Mouse (Mus musculus) liver, postnatal 0 days (tissue): ENCODE data around the gene Osbpl11. TPM values are rescaled to one million over a fixed set of nuclear protein-coding genes. Genes with fewer than 3 reads are reported as not detected.
"Not testable (repeated sequence)": the region's sequence is repeated elsewhere in the genome, so short reads cannot be mapped to it uniquely, and the experiment has no call there.

Experiments
- ATAC-seq: fragments of 200-750 bp; cut with Nextera tagmentation; 2 replicates; pipeline ENCODE4 v1.8.0; 2017; ENCODE audit warnings: mild to moderate bottlenecking, moderate library complexity
- DNase-seq: peaks from one replicate; pipeline ENCODE4 v3.0.0-alpha.2; 2016
- H3K27ac ChIP-seq: fragments of 300-500 bp; sonication (generic); 2 replicates; pipeline ENCODE4 v1.5.1; 2014; ENCODE audit warnings: antibody characterized with exemption, moderate library complexity, mild to moderate bottlenecking, low read depth
- H3K27me3 ChIP-seq: fragments of 300-500 bp; sonication (generic); 2 replicates; pipeline ENCODE4 v1.6.1; 2014; ENCODE audit warnings: low read length, control low read depth, mixed read lengths; ENCODE audit not compliant: insufficient read depth
- H3K36me3 ChIP-seq: fragments of 300-500 bp; sonication (generic); replicated peaks from 2 replicates; pipeline ENCODE4 v1.6.1; 2014; ENCODE audit warnings: mild to moderate bottlenecking, control low read depth, low read length, moderate library complexity, mixed read lengths; ENCODE audit not compliant: insufficient read depth
- H3K4me1 ChIP-seq: fragments of 300-500 bp; sonication (generic); 2 replicates; pipeline ENCODE4 v1.6.1; 2014; ENCODE audit warnings: antibody characterized with exemption, mild to moderate bottlenecking, control low read depth; ENCODE audit not compliant: insufficient read depth
- H3K4me2 ChIP-seq: fragments of 300-500 bp; sonication (generic); 2 replicates; pipeline ENCODE4 v1.6.1; 2014; ENCODE audit warnings: low read depth, mild to moderate bottlenecking, low read length, moderate library complexity, mixed read lengths
- H3K4me3 ChIP-seq: fragments of 300-500 bp; sonication (generic); 2 replicates; pipeline ENCODE4 v1.5.1; 2014; ENCODE audit warnings: low read depth, low read length
- H3K9ac ChIP-seq: fragments of 300-500 bp; sonication (generic); replicated peaks from 2 replicates; pipeline ENCODE4 v1.6.1; 2014; ENCODE audit warnings: mild to moderate bottlenecking, moderate library complexity
- H3K9me3 ChIP-seq: fragments of 300-500 bp; sonication (generic); 2 replicates; pipeline ENCODE4 v1.6.1; 2016; ENCODE audit warnings: mild to moderate bottlenecking, control low read depth, low read length, mixed read lengths
- CTCF ChIP-seq: sonication (generic); IDR thresholded peaks from 2 replicates; pipeline ENCODE4 v1.5.1; 2016; ENCODE audit warnings: antibody characterized with exemption, low read depth
- EP300 ChIP-seq: IDR thresholded peaks from 2 replicates; pipeline ENCODE4 v1.6.1; 2016; ENCODE audit warnings: antibody characterized with exemption, low read depth, mild to moderate bottlenecking
- WGBS: fragments of 180-500 bp; shearing (Covaris S2); extraction: QIAGEN DNeasy Blood & Tissue Kit; methylation state at CpG from one replicate; pipeline ENCODE4 v1.1.7; 2014; ENCODE audit not compliant: insufficient replicate concordance; 5-methylcytosine and 5-hydroxymethylcytosine counted together
- polyA plus RNA-seq: library from polyadenylated mRNA; unstranded; fragments of >200 nt; fragmentation: Nextera tagmentation; extraction: Ambion mirVana; gene quantifications from 2 replicates; pipeline ENCODE4 v1.2.1, GENCODE M21; 2015

Gene Osbpl11
- polyA plus RNA-seq, 1 experiment from 2014 or later = 6.2 TPM

GRCm38 (mm10) chr16:33174695-33175094, 10.2 kb upstream of the Osbpl11 start:
- Histone ChIP-seq H3K4me1 (peaks cover 8% of the 10 kb centered on the region), H3K9me3 (no peaks in the 10 kb centered on the region), H3K9ac (no peak overlapping the region), H3K27me3 (no peaks in the 10 kb centered on the region), H3K4me2 (no peak overlapping the region), H3K27ac (no peak overlapping the region), H3K36me3 (no peaks in the 10 kb centered on the region), H3K4me3 (no peak overlapping the region)
- TF ChIP-seq CTCF (no peak), EP300 (no peak)
- ATAC-seq = no peak
- DNase-seq = no peak

GRCm38 (mm10) chr16:33176831-33177230, 8.0 kb upstream of the Osbpl11 start:
- not testable (repeated sequence) for H3K4me2 ChIP-seq, H3K36me3 ChIP-seq, ATAC-seq, H3K27me3 ChIP-seq, DNase-seq, H3K4me1 ChIP-seq, H3K4me3 ChIP-seq, H3K9me3 ChIP-seq, H3K9ac ChIP-seq, H3K27ac ChIP-seq
- 78% methylated on average over 5 of the region's 5 CpGs for WGBS

- Histone ChIP-seq H3K27ac (no peak overlapping the region), H3K36me3 (no peaks in the 10 kb centered on the region), H3K4me3 (no peak overlapping the region), H3K4me1 (peaks cover 7% of the 10 kb centered on the region), H3K27me3 (no peaks in the 10 kb centered on the region), H3K9ac (no peak overlapping the region), H3K9me3 (no peaks in the 10 kb centered on the region), H3K4me2 (no peak overlapping the region)
- no peak for DNase-seq
- TF ChIP-seq CTCF = no peak
- 57% methylated on average over 4 of the region's 4 CpGs for WGBS
- ATAC-seq = no peak
Observed at GRCm38 (mm10) chr16:33177722-33178121, 7.1 kb upstream of the Osbpl11 start.

GRCm38 (mm10) chr16:33178278-33179074, 6.4 kb upstream of the Osbpl11 start:
- Histone ChIP-seq H3K27ac (peak overlapping the region; percentile 48; the same call in 1 of the 2 replicates), H3K4me2 (peak overlapping the region; percentile 38; the same call in 1 of the 2 replicates), H3K9me3 (no peaks in the 10 kb centered on the region), H3K4me3 (no peak overlapping the region), H3K36me3 (no peaks in the 10 kb centered on the region), H3K9ac (0 out of 2 replicates have a peak overlapping the region, but pooled peaks have one; percentile 11), H3K27me3 (no peaks in the 10 kb centered on the region), H3K4me1 (peaks cover 7% of the 10 kb centered on the region)
- no peak for ATAC-seq
- no peak for TF ChIP-seq EP300
- no peak for TF ChIP-seq CTCF
- no peak for DNase-seq
- WGBS = 43% methylated on average over 17 of the region's 17 CpGs

GRCm38 (mm10) chr16:33179222-33179621, 5.6 kb upstream of the Osbpl11 start:
- H3K4me1 ChIP-seq, H3K4me3 ChIP-seq, H3K27me3 ChIP-seq, H3K9ac ChIP-seq, H3K4me2 ChIP-seq, DNase-seq, H3K27ac ChIP-seq, ATAC-seq, H3K9me3 ChIP-seq, H3K36me3 ChIP-seq: not testable (repeated sequence)
- WGBS = 86% methylated on average over 9 of the region's 10 CpGs

GRCm38 (mm10) chr16:33179911-33180310, 5.0 kb upstream of the Osbpl11 start:
- no peak overlapping the region for H3K4me2 ChIP-seq
- H3K4me1 ChIP-seq = peaks cover 7% of the 10 kb centered on the region
- no peaks in the 10 kb centered on the region for H3K27me3 ChIP-seq
- no peaks in the 10 kb centered on the region for H3K9me3 ChIP-seq
- TF ChIP-seq EP300 (no peak), CTCF (no peak)
- DNase-seq (no peak), ATAC-seq (no peak)
- H3K9ac ChIP-seq = no peak overlapping the region
- no peak overlapping the region for H3K4me3 ChIP-seq
- 61% methylated on average over 3 of the region's 3 CpGs for WGBS
- H3K36me3 ChIP-seq = no peaks in the 10 kb centered on the region
- no peak overlapping the region for H3K27ac ChIP-seq

- no peak for DNase-seq
- H3K27me3 ChIP-seq = no peaks in the 10 kb centered on the region
- TF ChIP-seq CTCF = no peak
- TF ChIP-seq EP300 = no peak
- no peak for ATAC-seq
- H3K4me2 ChIP-seq = no peak overlapping the region
- H3K36me3 ChIP-seq = no peaks in the 10 kb centered on the region
- H3K9me3 ChIP-seq = no peaks in the 10 kb centered on the region
- H3K4me1 ChIP-seq = peaks cover 7% of the 10 kb centered on the region
- H3K4me3 ChIP-seq = no peak overlapping the region
- H3K9ac ChIP-seq = no peak overlapping the region
- no peak overlapping the region for H3K27ac ChIP-seq
- 48% methylated on average over 3 of the region's 3 CpGs for WGBS
Observed at GRCm38 (mm10) chr16:33180793-33181192, 4.1 kb upstream of the Osbpl11 start.
